Mouse (Mus musculus) myocyte (in vitro differentiated cells): Measurements from ENCODE around the gene Atoh8. TPM values are rescaled to one million over a fixed set of nuclear protein-coding genes. Genes with fewer than 3 reads are reported as not detected.
A peak's percentile ranks its signal among the peaks of the same experiment; 100 is the strongest.

Experiments used
- H3K27me3 ChIP-seq: one replicate; pipeline ENCODE4 v1.6.1; 2011; ENCODE audit not compliant: control insufficient read depth, insufficient read depth, insufficient read length
- H3K36me3 ChIP-seq: one replicate; pipeline ENCODE4 v1.6.1; 2011; ENCODE audit not compliant: control insufficient read depth, insufficient read depth
- H3K4me2 ChIP-seq: one replicate; pipeline ENCODE4 v1.6.1; 2011; ENCODE audit warnings: low read depth, control low read depth
- H3K4me3 ChIP-seq: one replicate; pipeline ENCODE4 v1.5.1; 2011; ENCODE audit warnings: mild to moderate bottlenecking, control low read depth, moderate library complexity
- H3K79me2 ChIP-seq: one replicate; pipeline ENCODE4 v1.6.1; 2011; ENCODE audit not compliant: control insufficient read depth, insufficient read depth
- H3ac ChIP-seq: one replicate; pipeline ENCODE4 v1.6.1; 2011; ENCODE audit not compliant: control insufficient read depth, insufficient read length
- CEBPB ChIP-seq: IDR thresholded peaks from 2 replicates; pipeline ENCODE4 v1.6.1; 2011; ENCODE audit warnings: mild to moderate bottlenecking, moderate library complexity; ENCODE audit not compliant: poor library complexity, insufficient read depth, severe bottlenecking
- E2F4 ChIP-seq: IDR thresholded peaks from one replicate; pipeline ENCODE4 v1.6.1; 2011; ENCODE audit warnings: mild to moderate bottlenecking, control low read depth, moderate library complexity; ENCODE audit not compliant: insufficient read depth
- MAX ChIP-seq: IDR thresholded peaks from one replicate; pipeline ENCODE4 v1.6.1; 2011; ENCODE audit warnings: low read depth, mild to moderate bottlenecking, control low read depth
- MYOD1 ChIP-seq, 3 experiments: IDR thresholded peaks; one replicate each; pipeline ENCODE4 v1.6.1; 2011; ENCODE audit warnings: control low read depth in 2 of 3, low read depth in 2 of 3, mild to moderate bottlenecking in 2 of 3, moderate library complexity in 1 of 3; ENCODE audit not compliant: insufficient read length in 2 of 3, control insufficient read depth in 1 of 3
- MYOG ChIP-seq, 3 experiments: IDR thresholded peaks; one replicate each; pipeline ENCODE4 v1.6.1; 2011; ENCODE audit warnings: control low read depth in 2 of 3, low read depth in 2 of 3, mild to moderate bottlenecking in 2 of 3; ENCODE audit not compliant: insufficient read length in 2 of 3, control insufficient read depth in 1 of 3, insufficient read depth in 1 of 3
- POLR2A ChIP-seq: IDR thresholded peaks from one replicate; pipeline ENCODE4 v1.6.1; 2011; ENCODE audit warnings: low read depth, mild to moderate bottlenecking, control low read depth, moderate library complexity; ENCODE audit not compliant: insufficient read length
- POLR2AphosphoS2 ChIP-seq: IDR thresholded peaks from one replicate; pipeline ENCODE4 v1.6.1; 2011; ENCODE audit warnings: low read depth, control low read depth; ENCODE audit not compliant: insufficient read length
- REST ChIP-seq: IDR thresholded peaks from one replicate; pipeline ENCODE4 v1.6.1; 2011; ENCODE audit warnings: mild to moderate bottlenecking, control low read depth, moderate library complexity; ENCODE audit not compliant: insufficient read depth, insufficient read length
- SRF ChIP-seq: IDR thresholded peaks from one replicate; pipeline ENCODE4 v1.6.1; 2011; ENCODE audit warnings: low read depth; ENCODE audit not compliant: control insufficient read depth, insufficient read length
- TCF12 ChIP-seq: IDR thresholded peaks from one replicate; pipeline ENCODE4 v1.6.1; 2011; ENCODE audit warnings: mild to moderate bottlenecking, control low read depth; ENCODE audit not compliant: poor library complexity, insufficient read depth, severe bottlenecking
- TCF3 ChIP-seq: IDR thresholded peaks from one replicate; pipeline ENCODE4 v1.6.1; 2011; ENCODE audit warnings: low read depth, control low read depth; ENCODE audit not compliant: insufficient read length
- USF1 ChIP-seq: IDR thresholded peaks from one replicate; pipeline ENCODE4 v1.6.1; 2011; ENCODE audit warnings: low read depth, mild to moderate bottlenecking, control low read depth, moderate library complexity
- polyA plus RNA-seq: library from polyadenylated mRNA; unstranded; fragments of >200 nt; fragmentation: generic; extraction: Trizol; gene quantifications from one replicate; pipeline ENCODE4 v1.2.1, GENCODE M21; 2012; ENCODE audit warnings: missing spikeins

The Atoh8 gene
- polyA plus RNA-seq, 1 experiment: 2.1 TPM

- H3K4me2 ChIP-seq: no peak overlapping the region
Observed at GRCm38 (mm10) chr6:72222876-72223275, 12.5 kb downstream of the Atoh8 start.

GRCm38 (mm10) chr6:72222271-72222724, 13.1 kb downstream of the Atoh8 start:
- Histone ChIP-seq H3K79me2 (no peaks in the 10 kb centered on the region), H3ac (no peak overlapping the region), H3K4me2 (no peak overlapping the region), H3K4me3 (no peak overlapping the region), H3K36me3 (no peaks in the 10 kb centered on the region), H3K27me3 (no peaks in the 10 kb centered on the region)
- TF ChIP-seq E2F4: no peak
- TF ChIP-seq MYOD1 (IDR thresholded peaks at IDR 0.05; ENCODE audit: control insufficient read depth in 1 of 3, insufficient read length in 2 of 3, low read depth in 2 of 3): no peak
- TF ChIP-seq REST: no peak
- no peak for TF ChIP-seq MAX
- TF ChIP-seq TCF12: no peak
- TF ChIP-seq TCF3: no peak
- TF ChIP-seq POLR2A: no peak
- TF ChIP-seq POLR2AphosphoS2: no peak
- TF ChIP-seq USF1: no peak
- TF ChIP-seq SRF: no peak
- TF ChIP-seq MYOG (IDR thresholded peaks at IDR 0.05; ENCODE audit: control insufficient read depth in 1 of 3, insufficient read depth in 1 of 3, insufficient read length in 2 of 3, low read depth in 2 of 3): no peak
- no peak for TF ChIP-seq CEBPB

More at GRCm38 (mm10) chr6:72222876-72223275, 12.5 kb downstream of the Atoh8 start:
- Histone ChIP-seq H3K36me3 (no peaks in the 10 kb centered on the region), H3K4me3 (no peak overlapping the region), H3K27me3 (no peaks in the 10 kb centered on the region), H3ac (no peak overlapping the region), H3K79me2 (no peaks in the 10 kb centered on the region)
- TF ChIP-seq TCF12: no peak
- no peak for TF ChIP-seq SRF
- no peak for TF ChIP-seq REST
- no peak for TF ChIP-seq MAX
- no peak for TF ChIP-seq MYOD1 (IDR thresholded peaks at IDR 0.05; ENCODE audit: control insufficient read depth in 1 of 3, insufficient read length in 2 of 3, low read depth in 2 of 3)
- TF ChIP-seq TCF3: no peak
- TF ChIP-seq E2F4: no peak
- TF ChIP-seq MYOG (IDR thresholded peaks at IDR 0.05; ENCODE audit: control insufficient read depth in 1 of 3, insufficient read depth in 1 of 3, insufficient read length in 2 of 3, low read depth in 2 of 3): no peak
- TF ChIP-seq CEBPB: no peak
- no peak for TF ChIP-seq POLR2AphosphoS2
- no peak for TF ChIP-seq USF1

GRCm38 (mm10) chr6:72221271-72221670, 14.1 kb downstream of the Atoh8 start:
- H3K36me3 ChIP-seq: no peaks in the 10 kb centered on the region
- H3ac ChIP-seq: no peak overlapping the region
- no peak for TF ChIP-seq POLR2AphosphoS2
- no peak for TF ChIP-seq E2F4
- no peak for TF ChIP-seq MAX
- no peak for TF ChIP-seq REST
- no peak for TF ChIP-seq USF1
- TF ChIP-seq CEBPB: no peak
- no peak for TF ChIP-seq TCF12
- no peak for TF ChIP-seq TCF3
- TF ChIP-seq POLR2A: no peak
- no peak for TF ChIP-seq SRF
- no peak for TF ChIP-seq MYOG (IDR thresholded peaks at IDR 0.05; ENCODE audit: control insufficient read depth in 1 of 3, insufficient read depth in 1 of 3, insufficient read length in 2 of 3, low read depth in 2 of 3)
- no peak for TF ChIP-seq MYOD1 (IDR thresholded peaks at IDR 0.05; ENCODE audit: control insufficient read depth in 1 of 3, insufficient read length in 2 of 3, low read depth in 2 of 3)
- no peaks in the 10 kb centered on the region for H3K27me3 ChIP-seq
- H3K79me2 ChIP-seq: no peaks in the 10 kb centered on the region
- no peak overlapping the region for H3K4me3 ChIP-seq
- H3K4me2 ChIP-seq: no peak overlapping the region

- H3K27me3 ChIP-seq: no peaks in the 10 kb centered on the region
- no peaks in the 10 kb centered on the region for H3K36me3 ChIP-seq
- H3K4me3 ChIP-seq: no peak overlapping the region
- no peak overlapping the region for H3ac ChIP-seq
- no peak overlapping the region for H3K4me2 ChIP-seq
- TF ChIP-seq MAX: no peak
- no peak for TF ChIP-seq TCF12
- no peak for TF ChIP-seq REST
- no peak for TF ChIP-seq CEBPB
- no peak for TF ChIP-seq MYOD1 (IDR thresholded peaks at IDR 0.05; ENCODE audit: control insufficient read depth in 1 of 3, insufficient read length in 2 of 3, low read depth in 2 of 3)
- TF ChIP-seq SRF: no peak
- no peak for TF ChIP-seq TCF3
- no peak for TF ChIP-seq POLR2A
- TF ChIP-seq POLR2AphosphoS2: no peak
- no peak for TF ChIP-seq USF1
- TF ChIP-seq MYOG (IDR thresholded peaks at IDR 0.05; ENCODE audit: control insufficient read depth in 1 of 3, insufficient read depth in 1 of 3, insufficient read length in 2 of 3, low read depth in 2 of 3): no peak
- no peak for TF ChIP-seq E2F4
- H3K79me2 ChIP-seq: no peaks in the 10 kb centered on the region
Observed at GRCm38 (mm10) chr6:72219549-72219948, 15.8 kb downstream of the Atoh8 start.

DNA sequence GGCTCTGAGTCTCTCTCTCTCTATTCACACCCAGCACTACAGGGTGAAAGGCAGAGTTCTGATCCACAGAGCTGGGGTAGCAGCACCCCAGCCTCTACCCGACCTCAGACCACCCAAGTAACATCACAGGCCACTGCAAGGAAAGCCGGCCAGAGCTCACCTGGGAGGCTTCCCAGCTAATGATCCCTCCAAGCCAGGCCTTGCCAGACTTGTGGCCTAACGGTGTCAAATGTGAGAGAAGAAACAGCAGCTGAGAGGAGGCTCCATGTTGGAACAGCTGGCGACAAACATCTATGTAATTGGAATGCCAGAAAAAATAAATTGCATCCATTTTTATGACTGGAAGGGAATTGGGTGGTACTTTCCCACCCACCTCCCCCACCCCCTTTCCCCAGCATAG, 17.1 kb downstream of the Atoh8 start:
- Histone ChIP-seq H3K27me3 (no peaks in the 10 kb centered on the region), H3K36me3 (no peaks in the 10 kb centered on the region), H3K79me2 (no peaks in the 10 kb centered on the region), H3K4me2 (peak overlapping the region; percentile 45), H3K4me3 (no peak overlapping the region), H3ac (no peak overlapping the region)
- TF ChIP-seq MYOG (IDR thresholded peaks at IDR 0.05; ENCODE audit: control insufficient read depth in 1 of 3, insufficient read depth in 1 of 3, insufficient read length in 2 of 3, low read depth in 2 of 3): peak in 1 of 3 experiments; percentile 51
- TF ChIP-seq MYOD1 (IDR thresholded peaks at IDR 0.05; ENCODE audit: control insufficient read depth in 1 of 3, insufficient read length in 2 of 3, low read depth in 2 of 3): peak; percentile 92 to 96 (median 93)
- no peak for TF ChIP-seq POLR2AphosphoS2
- no peak for TF ChIP-seq POLR2A
- TF ChIP-seq SRF: no peak
- peak; percentile 34 for TF ChIP-seq TCF3
- no peak for TF ChIP-seq MAX
- TF ChIP-seq CEBPB: no peak
- peak; percentile 92 for TF ChIP-seq TCF12
